Mouse (Mus musculus) gastrocnemius, postnatal 4 days (tissue): ENCODE data around the gene Emid1. TPM values are rescaled to one million over a fixed set of nuclear protein-coding genes. Genes with fewer than 3 reads are reported as not detected.
"Not testable (repeated sequence)": the region's sequence is repeated elsewhere in the genome, so short reads cannot be mapped to it uniquely, and the experiment has no call there.

ENCODE experiments used
- DNase-seq, 2 experiments: peaks; one replicate each; pipeline ENCODE4 v3.0.0; 2021 to 2022; ENCODE audit warnings: low spot score in 2 of 2, mixed read lengths in 2 of 2
- total RNA-seq, 2 experiments: library from RNA; stranded (reverse); gene quantifications; 2 replicates each; pipeline ENCODE4 v1.2.3; 2021

Gene Emid1
- total RNA-seq, 2 experiments from 2014 or later, result 17.4 to 20.4 TPM

DNA sequence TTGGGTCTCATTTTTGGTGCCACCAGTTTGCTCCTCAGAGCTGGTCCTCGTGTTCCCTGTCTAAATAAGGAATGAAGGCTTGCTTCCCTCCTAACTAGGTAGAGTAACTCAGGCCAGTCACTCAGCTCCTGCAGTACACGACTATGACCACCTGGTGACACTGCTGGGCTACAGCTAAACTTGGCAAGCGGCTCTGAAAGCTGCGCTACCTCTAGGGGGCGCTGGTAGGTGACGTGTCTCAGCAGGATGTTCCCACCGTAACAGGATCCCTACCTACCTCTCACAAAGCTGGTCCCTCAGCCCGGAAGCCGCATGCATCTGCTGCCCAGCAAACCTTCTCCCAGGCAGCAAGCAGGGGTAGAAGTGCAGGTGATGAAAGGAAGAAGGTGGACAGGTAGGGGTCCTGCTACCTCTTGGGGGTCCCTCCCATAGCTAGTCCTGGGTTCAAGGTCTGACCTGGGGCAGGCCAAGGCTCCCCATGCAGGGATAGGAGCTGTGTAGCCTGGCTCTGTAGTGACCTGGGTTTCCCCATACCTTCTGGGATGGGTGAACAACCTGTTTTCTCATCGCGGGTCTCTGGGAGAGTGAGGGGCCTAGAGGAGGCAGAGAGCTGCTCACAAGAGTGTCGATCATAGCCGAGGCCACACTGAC is 37.0 kb downstream of the Emid1 start:
- DNase-seq, result peak; percentile 58 to 80

DNA sequence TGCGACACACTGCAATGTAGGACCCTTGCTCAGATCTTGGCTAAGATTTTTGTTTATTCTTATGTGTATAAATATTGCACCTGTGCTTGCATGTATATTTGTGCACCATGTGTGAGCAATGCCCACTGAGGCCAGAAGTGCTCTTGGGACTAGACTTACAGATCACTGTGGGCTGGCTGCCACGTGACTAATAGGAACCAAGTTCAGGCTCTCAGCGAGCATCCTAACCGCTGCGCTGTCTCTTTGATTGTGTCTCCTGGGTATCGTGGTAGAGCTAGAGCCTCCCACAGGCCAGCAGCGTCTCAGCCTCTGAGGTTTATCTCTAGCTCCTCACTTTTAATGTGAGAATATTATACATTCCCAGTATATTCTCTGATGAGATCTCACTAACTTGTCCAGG is 38.4 kb downstream of the Emid1 start:
- no peak for DNase-seq

DNA sequence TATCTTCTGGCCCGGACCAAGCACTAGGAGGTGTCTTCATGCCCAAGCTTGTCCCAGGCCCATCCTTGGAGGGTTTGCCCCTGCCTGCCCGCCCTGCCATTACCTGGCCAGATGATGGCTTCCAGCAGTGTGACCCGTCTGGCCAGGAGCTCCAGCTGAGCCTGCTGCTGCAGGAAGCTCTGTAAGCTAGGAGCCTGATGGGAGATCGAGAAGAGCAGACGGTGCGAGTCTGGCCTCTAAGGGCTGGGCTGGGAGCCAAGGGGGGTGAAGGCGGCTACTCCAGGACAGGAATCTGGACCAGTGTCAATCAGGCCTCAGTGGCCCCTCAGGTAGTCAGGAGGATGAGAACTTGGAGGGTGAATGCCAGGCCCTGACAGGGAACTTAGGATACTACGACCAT is 42.6 kb downstream of the Emid1 start:
- no peak for DNase-seq

DNA sequence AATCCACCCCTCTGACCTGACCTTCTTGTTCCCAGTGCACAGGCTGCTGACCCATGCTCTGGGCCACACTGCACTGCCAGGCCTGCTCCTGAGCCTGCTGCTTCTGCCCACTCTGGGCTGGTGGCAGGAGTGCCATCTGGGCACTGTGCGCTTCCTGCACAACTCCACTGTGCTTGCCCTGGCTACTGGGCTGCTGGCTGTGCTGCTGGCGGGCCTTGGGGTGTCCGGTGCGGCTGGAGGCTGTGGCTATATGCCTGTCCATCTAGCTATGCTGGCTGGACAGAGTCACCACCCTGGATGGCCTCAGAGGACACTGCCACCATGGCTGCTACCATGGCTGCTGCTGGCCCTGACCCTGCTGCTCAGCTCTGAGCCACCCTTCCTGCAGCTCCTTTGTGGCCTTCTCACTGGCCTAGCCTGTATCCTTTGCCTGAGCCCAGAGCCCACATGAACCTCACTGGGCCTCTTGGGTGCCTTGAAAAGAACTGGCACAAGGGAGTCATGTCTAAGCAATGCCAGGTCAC is 48.0 kb downstream of the Emid1 start:
- DNase-seq, result no peak

DNA sequence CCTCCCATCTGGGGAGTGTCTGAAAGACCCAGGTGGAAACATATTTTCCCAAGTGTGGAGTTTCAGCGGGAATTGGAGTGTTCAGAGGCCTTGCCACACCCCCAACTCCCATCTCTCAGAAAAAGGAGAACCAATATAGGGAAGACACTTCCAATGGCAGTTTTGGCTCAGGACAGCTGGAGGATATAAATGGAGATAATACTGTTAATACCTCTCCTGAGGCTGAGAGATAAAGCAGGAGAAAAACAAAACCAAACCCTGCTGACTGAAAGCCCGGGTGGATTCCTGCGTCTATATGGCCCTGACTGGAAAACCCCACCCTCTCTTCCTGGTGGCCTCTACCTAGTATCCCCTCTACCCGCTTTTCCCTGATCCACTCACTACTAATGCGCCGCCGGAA is 49.7 kb downstream of the Emid1 start:
- no peak for DNase-seq

DNA sequence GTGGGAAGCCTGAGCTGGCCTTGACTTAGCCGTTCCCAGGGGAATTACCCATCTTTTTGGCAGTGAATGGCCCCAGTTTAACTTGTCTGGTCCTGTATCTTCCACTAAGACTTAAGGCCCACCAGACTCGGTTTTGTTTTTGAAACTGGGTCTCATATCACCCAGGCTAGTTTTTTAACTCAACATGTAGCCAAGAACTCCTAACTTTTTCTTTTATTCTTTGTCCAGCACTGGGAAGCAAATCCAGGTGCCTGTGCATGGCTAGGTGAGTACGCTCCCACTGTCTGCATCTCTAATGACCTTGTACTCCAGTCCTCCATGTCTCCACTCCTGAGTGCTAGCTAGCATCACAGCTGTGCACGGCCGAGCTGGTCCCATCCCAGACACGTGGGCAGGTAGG is 50.4 kb downstream of the Emid1 start:
- DNase-seq, result no peak

DNA sequence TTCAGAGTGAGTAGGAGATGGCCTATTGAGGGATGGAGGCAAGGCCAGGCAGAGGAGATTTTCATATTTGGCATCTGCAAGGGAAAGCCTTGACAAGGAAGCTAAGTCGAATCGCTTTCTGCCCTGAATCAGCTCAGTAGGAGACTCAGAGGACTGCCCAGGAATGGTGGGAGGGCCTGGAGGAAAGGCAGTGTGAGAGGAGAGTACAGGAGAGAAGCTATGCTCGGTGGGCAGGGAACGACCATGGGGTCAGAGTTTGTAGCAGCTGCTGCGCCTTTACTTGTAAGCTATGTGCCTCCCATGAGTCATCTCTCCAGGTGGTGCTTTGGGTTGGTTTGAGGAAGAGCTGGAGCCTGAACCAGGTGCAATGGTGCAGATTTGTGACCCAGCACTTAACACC is 51.3 kb downstream of the Emid1 start:
- DNase-seq, result no peak

DNA sequence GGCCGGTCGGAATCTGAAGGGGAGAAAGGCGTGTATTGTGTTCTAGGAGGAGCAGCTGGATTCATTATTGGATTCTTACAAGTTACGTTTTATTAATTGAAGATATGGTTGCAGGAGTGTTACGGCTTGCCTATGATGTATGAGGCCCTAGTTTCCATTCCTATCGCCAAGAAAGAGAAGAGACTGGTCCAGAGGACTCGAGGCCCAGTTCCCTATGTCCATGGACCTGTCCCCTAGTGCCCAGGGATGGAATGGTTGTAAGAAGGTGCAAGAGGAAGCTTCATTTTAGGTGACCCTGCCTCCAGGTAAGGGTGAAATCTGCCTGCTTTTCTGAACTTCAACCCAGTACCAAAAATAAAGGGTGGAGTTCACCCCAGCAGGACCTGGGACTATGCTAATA is 51.8 kb downstream of the Emid1 start:
- DNase-seq, result no peak

DNA sequence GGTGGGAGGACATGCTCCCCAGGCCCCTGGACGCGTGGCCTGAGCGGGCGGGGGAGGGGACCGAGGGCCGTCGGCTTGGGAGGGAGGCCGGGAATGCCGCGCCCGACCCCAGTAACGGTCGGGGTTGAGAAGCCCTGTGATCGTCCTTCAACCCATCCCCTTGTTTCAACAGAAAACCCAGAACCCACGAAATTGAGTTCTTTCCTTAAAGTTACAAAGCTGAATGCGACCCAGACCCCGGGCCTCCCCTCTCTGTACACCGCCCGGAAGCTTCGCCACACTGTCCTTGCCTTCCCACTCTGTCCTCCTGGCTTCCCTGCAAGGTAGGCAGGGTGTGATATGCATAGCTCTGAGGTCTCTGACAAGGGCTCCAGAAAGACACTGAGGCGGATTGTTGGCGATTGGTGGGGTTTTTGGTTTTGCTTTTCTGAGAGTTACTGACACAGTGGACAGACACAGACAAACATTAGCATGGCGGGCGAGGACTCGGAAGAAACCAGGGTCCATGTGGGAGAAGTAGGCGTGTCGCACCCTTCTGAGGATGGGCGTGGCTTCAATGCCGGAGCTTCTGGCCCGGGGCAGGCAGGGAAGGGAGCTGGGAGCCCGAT is 52.4 kb downstream of the Emid1 start:
- DNase-seq, result peak; percentile 65 to 84

DNA sequence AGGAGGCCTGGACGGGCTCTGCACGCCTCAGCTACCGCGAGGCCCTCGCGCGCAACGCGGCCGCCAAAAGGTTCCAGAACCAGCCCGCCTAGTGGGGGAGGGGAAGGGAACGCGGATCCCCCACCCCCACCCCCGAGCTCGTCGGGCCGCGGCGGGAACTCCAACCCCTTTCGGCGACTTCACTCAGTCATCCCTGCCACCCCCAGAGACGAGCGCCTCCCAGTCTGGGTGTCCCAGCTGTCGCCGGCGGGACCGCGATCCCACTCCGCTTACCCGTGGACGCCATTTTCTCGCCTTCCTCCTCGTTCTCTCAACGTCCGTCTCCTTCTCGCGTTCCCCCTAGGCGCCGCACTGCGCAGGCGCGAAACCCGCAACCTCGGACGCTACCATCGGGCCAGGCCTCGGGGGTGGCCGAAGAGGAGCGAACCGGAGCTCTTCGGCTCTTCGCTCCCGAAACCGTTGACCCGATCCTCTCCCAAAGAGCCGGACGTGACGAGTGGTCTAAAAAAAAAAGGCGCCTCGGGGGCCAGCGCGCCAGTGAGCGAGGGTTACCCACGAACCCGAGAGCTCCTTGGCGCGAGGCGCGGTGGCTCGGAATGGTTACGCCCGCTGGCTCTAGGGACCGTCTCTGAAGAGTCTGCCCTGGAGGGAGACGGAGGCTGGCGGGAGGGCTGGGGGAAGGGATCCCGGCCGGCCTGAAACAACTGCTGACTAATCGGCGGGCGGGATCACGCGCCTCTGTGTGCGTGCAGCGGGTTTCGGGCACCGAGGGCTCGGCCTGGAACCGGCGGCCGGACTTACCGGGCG is 53.1 kb downstream of the Emid1 start, which contains the start of the genes Rhbdd3 and Ewsr1:
TSS of gene Rhbdd3 (plus strand) at position 191 of the 807 bp plus-strand sequence.
TSS of gene Ewsr1 (minus strand) at position 531 of the 807 bp plus-strand sequence.
- peak; percentile 96 to 98 for DNase-seq

DNA sequence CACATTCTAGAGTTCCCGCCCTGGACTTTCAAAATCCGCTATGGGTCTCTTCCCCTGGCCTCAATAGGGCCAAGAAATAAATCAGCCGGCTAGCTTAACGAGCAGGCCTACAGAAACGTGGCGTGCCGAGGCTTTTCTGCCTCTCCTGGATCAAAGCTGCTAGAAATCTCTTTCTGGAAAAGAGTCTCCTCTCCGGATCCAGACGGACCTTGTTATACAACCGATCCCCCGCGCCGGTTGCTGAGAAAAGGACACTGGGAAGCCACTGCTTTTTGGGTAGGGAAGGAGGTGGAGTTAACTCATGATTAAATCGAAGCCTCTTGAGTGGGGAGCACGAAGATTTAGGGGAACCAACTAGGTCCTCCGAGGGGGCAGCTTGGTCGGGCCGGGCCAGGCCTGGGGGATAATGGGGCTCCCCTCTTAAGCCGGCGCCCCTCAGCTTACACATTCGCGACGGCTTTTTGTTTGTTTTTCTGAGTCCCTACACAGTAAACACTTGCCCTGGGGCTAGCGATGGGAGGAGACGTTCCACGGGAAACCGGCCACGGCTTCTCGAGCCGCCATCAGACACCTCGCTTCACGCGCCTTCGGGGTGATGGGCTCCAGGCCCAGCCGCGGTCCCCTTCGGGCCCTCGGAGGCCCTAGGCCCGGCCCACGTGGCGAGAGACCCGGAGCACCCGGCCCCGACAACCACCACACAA is 53.9 kb downstream of the Emid1 start:
- DNase-seq, result no peak

DNA sequence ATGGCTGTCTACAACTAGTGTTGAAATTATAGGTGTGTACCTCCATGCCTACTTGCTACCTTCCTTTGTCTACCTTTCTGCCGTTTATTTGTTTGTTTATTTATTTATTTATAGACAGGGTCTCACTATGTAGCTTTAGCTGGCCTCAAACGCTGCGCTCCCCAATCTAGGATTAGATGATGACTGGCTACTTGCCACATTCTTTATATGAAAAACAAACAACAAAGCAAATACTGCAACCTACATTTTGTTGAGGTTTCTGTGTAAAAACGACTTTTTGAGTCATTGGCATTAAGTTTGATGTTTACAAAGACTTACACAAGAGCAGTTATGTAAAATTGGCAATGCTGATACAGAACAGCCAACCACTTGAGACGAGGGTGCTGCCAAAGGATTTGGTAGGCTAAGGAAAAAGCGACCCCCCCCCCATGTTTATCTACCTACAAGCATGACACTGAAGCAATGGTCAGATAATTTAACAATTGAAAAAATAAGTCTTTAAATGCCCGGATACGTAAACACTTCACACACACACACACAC is 55.5 kb downstream of the Emid1 start:
- no peak for DNase-seq

DNA sequence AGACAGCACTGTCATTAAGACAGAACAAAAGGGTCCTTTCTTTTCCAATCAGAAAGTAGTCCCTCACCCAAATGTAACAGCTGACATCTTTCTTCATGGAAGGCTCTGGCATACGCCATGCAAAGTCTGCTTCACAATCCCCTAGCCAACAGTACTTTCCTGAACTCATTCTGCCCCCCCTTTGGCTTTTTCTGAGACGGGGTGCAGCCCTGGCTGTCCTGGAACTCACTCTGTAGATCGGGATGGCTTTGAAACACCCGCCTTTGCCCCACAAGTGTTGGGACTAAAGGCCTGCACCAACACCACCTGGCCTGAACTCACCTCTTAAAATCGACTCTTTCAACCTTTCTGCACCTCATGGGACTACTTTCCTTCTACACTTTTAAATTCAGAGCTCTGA is 56.2 kb downstream of the Emid1 start:
- no peak for DNase-seq

DNA sequence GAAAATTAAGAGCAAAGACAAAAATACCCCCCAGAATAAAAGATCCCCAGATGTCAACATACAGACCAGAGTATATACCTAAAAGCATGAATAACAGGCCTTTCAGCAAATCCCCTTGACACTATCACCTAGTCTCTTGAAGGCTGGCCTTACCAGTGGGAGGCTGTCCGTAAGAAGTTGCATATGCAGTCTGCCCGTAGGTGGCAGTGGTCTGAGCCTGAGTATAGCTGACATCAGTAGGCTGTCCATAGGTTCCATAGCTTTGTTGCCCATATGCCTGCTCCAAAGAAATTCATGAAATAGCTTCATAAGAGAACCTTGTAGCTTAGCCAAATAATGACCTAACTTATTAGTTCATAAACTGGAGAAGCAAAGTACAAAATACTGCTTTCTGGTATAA is 60.4 kb downstream of the Emid1 start:
- no peak for DNase-seq

DNA sequence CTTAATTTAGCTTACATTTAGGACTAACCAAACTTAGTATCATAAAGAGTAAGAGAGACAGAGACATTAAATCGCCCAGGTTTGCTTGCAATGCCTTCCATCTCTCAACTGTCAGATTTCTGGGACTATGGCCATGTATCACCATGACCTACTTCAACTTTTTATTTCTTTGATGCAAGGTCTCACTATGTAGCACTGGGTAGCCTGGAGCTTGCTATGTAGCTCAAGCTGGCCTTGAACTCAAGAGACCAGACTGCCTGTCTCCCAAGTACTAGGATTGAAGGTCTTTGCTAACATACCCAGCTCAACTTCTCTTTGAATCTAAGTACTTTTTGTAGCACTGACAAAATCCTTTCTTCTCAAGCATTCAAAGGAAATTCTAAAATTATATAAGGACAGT is 62.9 kb downstream of the Emid1 start:
- DNase-seq, result no peak

DNA sequence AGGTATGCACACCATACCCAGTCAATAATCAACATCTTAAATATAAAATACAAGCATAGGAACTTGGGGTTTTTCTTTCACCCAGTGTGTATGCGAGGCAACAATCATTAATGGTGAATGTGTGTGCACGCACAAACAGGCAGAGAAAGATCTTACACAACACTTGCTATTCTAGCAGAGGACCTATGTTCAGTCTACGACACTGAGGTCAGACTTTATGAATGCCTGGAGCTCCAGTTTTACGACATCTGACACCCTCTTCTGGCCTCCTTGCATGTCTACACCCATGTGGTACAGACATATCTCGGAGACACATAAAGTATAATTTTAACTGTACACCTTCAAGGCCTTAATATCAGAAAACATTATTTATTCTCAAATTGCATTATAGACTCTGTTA is 75.2 kb downstream of the Emid1 start:
- not testable (repeated sequence) for DNase-seq

DNA sequence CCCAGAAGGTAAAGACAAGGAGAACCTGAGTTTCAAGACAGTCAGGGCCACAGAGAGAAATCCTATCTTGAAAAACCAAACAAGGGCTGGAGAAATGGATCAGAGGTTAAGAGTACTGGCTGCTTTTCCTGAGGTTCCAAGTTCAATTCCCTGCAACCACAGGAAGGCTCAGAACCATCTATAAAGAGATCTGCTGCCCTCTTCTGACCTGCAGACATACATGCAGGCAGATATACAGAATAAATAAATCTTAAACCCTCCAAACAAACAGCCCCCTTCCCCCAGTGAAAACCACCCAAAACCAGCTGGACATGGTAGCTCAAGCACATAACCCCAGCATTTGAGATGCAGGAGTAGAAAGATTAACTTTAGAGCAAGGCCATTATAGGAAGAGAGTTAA is 76.3 kb downstream of the Emid1 start:
- no peak for DNase-seq

DNA sequence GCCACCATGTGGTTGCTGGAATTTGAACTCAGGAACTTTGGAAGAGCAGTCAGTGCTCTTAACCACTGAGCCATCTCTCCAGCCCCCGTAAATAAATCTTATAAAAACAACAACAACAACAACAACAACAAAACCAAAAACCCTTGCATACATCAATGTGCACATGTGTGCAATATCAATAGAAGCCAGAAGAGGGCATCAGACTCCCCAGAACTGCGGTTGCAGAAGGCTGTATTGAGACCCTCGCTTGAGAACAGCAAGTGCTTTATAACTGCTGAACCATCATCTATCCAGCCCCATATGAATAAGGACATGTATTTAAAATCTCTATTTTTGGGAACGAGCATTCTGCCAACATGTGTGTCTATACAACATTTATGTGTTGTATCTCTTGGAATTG is 77.2 kb downstream of the Emid1 start:
- DNase-seq, result no peak

DNA sequence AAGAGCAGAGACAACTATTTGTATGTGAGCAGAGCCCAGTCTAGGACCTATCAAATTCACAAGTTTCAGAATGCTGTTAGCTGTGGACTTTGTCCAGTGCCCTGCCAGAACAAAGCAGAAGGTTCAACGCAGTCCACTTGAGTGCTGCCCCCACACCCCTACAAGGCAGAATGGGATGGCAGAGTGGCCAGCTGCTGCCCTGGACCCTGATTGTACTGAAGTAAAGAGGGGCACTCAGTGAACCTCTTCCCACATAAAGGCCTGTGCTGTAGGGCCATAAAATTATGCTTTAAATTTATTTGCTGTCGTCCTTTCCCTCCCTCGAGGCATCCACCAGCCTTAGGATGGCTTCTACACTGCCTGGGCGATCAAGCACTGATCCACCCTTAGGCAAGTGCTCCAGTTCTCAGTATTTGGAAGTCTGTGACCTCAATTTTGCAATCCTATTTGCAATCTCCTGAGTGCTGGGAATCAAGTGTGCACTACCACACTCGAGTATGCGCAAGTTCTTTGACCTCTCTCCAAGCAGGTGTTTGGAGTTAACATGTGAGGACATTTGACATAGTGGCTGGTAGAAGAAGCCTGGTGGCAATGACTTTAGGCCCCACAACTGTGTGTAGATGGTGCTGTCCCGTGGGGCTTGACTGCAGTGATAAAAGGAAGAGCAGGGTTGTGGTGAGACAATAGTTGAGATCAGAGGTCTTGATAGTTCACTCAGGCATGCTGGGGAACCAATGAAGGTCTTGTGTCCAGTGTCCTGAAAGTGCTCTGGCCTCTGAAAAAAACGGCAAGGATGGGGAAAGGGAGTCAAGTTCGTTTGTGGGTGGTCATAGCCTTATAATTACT is 83.7 kb downstream of the Emid1 start:
- no peak for DNase-seq

DNA sequence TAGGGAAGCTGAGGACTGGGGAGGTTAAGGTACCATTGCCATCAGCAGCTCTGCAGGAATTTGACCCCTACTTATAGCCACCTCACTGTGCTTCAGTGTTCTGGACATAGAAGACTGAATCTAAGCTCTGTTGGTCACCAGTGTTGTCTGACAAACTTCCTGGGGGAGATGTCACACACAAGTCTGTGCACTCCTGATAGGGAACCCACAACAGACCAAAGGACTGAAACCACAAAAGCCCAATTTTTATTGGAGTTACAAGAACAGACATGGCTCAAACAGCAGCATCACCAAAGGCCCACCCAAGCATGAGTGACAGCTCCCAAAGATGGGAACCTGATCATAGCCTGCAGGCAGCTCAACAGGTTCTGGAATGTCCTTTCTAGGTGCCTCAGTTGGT is 85.0 kb downstream of the Emid1 start:
- DNase-seq, result no peak
